Mouse (Mus musculus) neural tube, embryonic 10.5 days (tissue): ENCODE data around the gene Arhgef28.

Experiments
- DNase-seq: peaks from one replicate; pipeline ENCODE4 v3.0.0-alpha.2; 2017; ENCODE audit warnings: low spot score; ENCODE audit errors: extremely low spot score

Arhgef28 gene

GRCm38 (mm10) chr13:98205771-98206545, at the start of gene Arhgef28:
Arhgef28 (minus strand) TSS chr13:98206439.
- peak; percentile 80 for DNase-seq

GRCm38 (mm10) chr13:98254921-98255320, 48.7 kb upstream of the Arhgef28 start:
- DNase-seq: no peak

GRCm38 (mm10) chr13:98249594-98249993, 43.4 kb upstream of the Arhgef28 start:
- no peak for DNase-seq

GRCm38 (mm10) chr13:98245386-98245785, 39.1 kb upstream of the Arhgef28 start:
- no peak for DNase-seq

- no peak for DNase-seq
These were observed 38.5 kb upstream of the Arhgef28 start for GRCm38 (mm10) chr13:98244571-98245350.

- no peak for DNase-seq
These were observed 35.5 kb upstream of the Arhgef28 start for GRCm38 (mm10) chr13:98241531-98242282.

- DNase-seq: peak; percentile 66
These were observed 33.9 kb upstream of the Arhgef28 start for GRCm38 (mm10) chr13:98239978-98240641.

- DNase-seq: no peak
These were observed 29.2 kb upstream of the Arhgef28 start for GRCm38 (mm10) chr13:98235451-98235850.

- DNase-seq: no peak
These were observed 24.3 kb upstream of the Arhgef28 start for GRCm38 (mm10) chr13:98230511-98230910.

GRCm38 (mm10) chr13:98226225-98226624, 20.0 kb upstream of the Arhgef28 start:
- DNase-seq: no peak

- DNase-seq: peak; percentile 39
These were observed 16.6 kb upstream of the Arhgef28 start for GRCm38 (mm10) chr13:98222848-98223247.

GRCm38 (mm10) chr13:98210137-98210536, 3.9 kb upstream of the Arhgef28 start:
- DNase-seq: no peak

- DNase-seq: peak; percentile 29
These were observed 2.6 kb upstream of the Arhgef28 start for GRCm38 (mm10) chr13:98208842-98209241.

- no peak for DNase-seq
These were observed 269 bp upstream of the Arhgef28 start for GRCm38 (mm10) chr13:98206546-98206870.

- DNase-seq: peak; percentile 38
These were observed 1.1 kb downstream of the Arhgef28 start for GRCm38 (mm10) chr13:98205111-98205510.

GRCm38 (mm10) chr13:98204371-98204770, 1.9 kb downstream of the Arhgef28 start:
- DNase-seq: no peak

GRCm38 (mm10) chr13:98201436-98201835, 4.8 kb downstream of the Arhgef28 start:
- no peak for DNase-seq

- DNase-seq: no peak
These were observed 13.6 kb downstream of the Arhgef28 start for GRCm38 (mm10) chr13:98192596-98192995.

GRCm38 (mm10) chr13:98188500-98188899, 17.7 kb downstream of the Arhgef28 start:
- DNase-seq: no peak

- no peak for DNase-seq
These were observed 18.3 kb downstream of the Arhgef28 start for GRCm38 (mm10) chr13:98187904-98188303.

- DNase-seq: no peak
These were observed 20.1 kb downstream of the Arhgef28 start for GRCm38 (mm10) chr13:98186179-98186578.
